Mouse (Mus musculus): ENCODE data around the gene Mcoln2. TPM values are rescaled to one million over a fixed set of nuclear protein-coding genes. Genes with fewer than 3 reads are reported as not detected.

The Mcoln2 gene
- total RNA-seq, 1 experiment from 2014 or later = 13.6 TPM

GRCm38 (mm10) chr3:146211141-146211747 is 61.6 kb downstream of the Mcoln2 start:
- no peak for ATAC-seq (replicated peaks; ENCODE audit: insufficient number of reproducible peaks, low FRiP score, low TSS enrichment, poor library complexity, severe bottlenecking)

GRCm38 (mm10) chr3:146211964-146212363 is 62.3 kb downstream of the Mcoln2 start:
- no peak for ATAC-seq (replicated peaks; ENCODE audit: insufficient number of reproducible peaks, low FRiP score, low TSS enrichment, poor library complexity, severe bottlenecking)

GRCm38 (mm10) chr3:146213336-146213735 is 63.7 kb downstream of the Mcoln2 start:
- no peak for ATAC-seq (replicated peaks; ENCODE audit: insufficient number of reproducible peaks, low FRiP score, low TSS enrichment, poor library complexity, severe bottlenecking)

GRCm38 (mm10) chr3:146216561-146216960 is 66.9 kb downstream of the Mcoln2 start:
- no peak; the same call in 1 of the 2 replicates for ATAC-seq (replicated peaks; ENCODE audit: insufficient number of reproducible peaks, low FRiP score, low TSS enrichment, poor library complexity, severe bottlenecking)

- ATAC-seq (replicated peaks; ENCODE audit: insufficient number of reproducible peaks, low FRiP score, low TSS enrichment, poor library complexity, severe bottlenecking) = no peak
Observed at GRCm38 (mm10) chr3:146220776-146221486, 71.3 kb downstream of the Mcoln2 start, which contains the start of gene Lpar3. TSS of gene Lpar3 (plus strand) at chr3:146220963.

GRCm38 (mm10) chr3:146224271-146224670 is 74.6 kb downstream of the Mcoln2 start:
- ATAC-seq (replicated peaks; ENCODE audit: insufficient number of reproducible peaks, low FRiP score, low TSS enrichment, poor library complexity, severe bottlenecking) = no peak

GRCm38 (mm10) chr3:146225061-146225761 is 75.6 kb downstream of the Mcoln2 start:
- no peak for ATAC-seq (replicated peaks; ENCODE audit: insufficient number of reproducible peaks, low FRiP score, low TSS enrichment, poor library complexity, severe bottlenecking)

- no peak for ATAC-seq (replicated peaks; ENCODE audit: insufficient number of reproducible peaks, low FRiP score, low TSS enrichment, poor library complexity, severe bottlenecking)
Observed at GRCm38 (mm10) chr3:146227427-146227826, 77.8 kb downstream of the Mcoln2 start.

- no peak for ATAC-seq (replicated peaks; ENCODE audit: insufficient number of reproducible peaks, low FRiP score, low TSS enrichment, poor library complexity, severe bottlenecking)
Observed at GRCm38 (mm10) chr3:146228559-146229310, 79.1 kb downstream of the Mcoln2 start.

- no peak for ATAC-seq (replicated peaks; ENCODE audit: insufficient number of reproducible peaks, low FRiP score, low TSS enrichment, poor library complexity, severe bottlenecking)
Observed at GRCm38 (mm10) chr3:146232708-146233107, 83.1 kb downstream of the Mcoln2 start.

- no peak for ATAC-seq (replicated peaks; ENCODE audit: insufficient number of reproducible peaks, low FRiP score, low TSS enrichment, poor library complexity, severe bottlenecking)
Observed at GRCm38 (mm10) chr3:146233741-146234140, 84.1 kb downstream of the Mcoln2 start.

GRCm38 (mm10) chr3:146234530-146234929 is 84.9 kb downstream of the Mcoln2 start:
- 0 out of 2 replicates have a peak, but pooled peaks have one; percentile 13 for ATAC-seq (replicated peaks; ENCODE audit: insufficient number of reproducible peaks, low FRiP score, low TSS enrichment, poor library complexity, severe bottlenecking)

GRCm38 (mm10) chr3:146236280-146236679 is 86.6 kb downstream of the Mcoln2 start:
- no peak for ATAC-seq (replicated peaks; ENCODE audit: insufficient number of reproducible peaks, low FRiP score, low TSS enrichment, poor library complexity, severe bottlenecking)

GRCm38 (mm10) chr3:146237676-146238075 is 88.0 kb downstream of the Mcoln2 start:
- ATAC-seq (replicated peaks; ENCODE audit: insufficient number of reproducible peaks, low FRiP score, low TSS enrichment, poor library complexity, severe bottlenecking) = no peak

GRCm38 (mm10) chr3:146244630-146245029 is 95.0 kb downstream of the Mcoln2 start:
- ATAC-seq (replicated peaks; ENCODE audit: insufficient number of reproducible peaks, low FRiP score, low TSS enrichment, poor library complexity, severe bottlenecking) = no peak
